Mouse (Mus musculus) thymus, adult 2 months (tissue): ENCODE measurements around the gene Cisd1.

ENCODE experiments used
- CTCF ChIP-seq: fragments of 200-500 bp; IDR thresholded peaks from 2 replicates; pipeline ENCODE4 v1.5.1; 2012; ENCODE audit warnings: mild to moderate bottlenecking, control low read depth, low read length, moderate library complexity, borderline replicate concordance; ENCODE audit not compliant: control insufficient read depth, poor library complexity, insufficient read depth; ENCODE audit errors: extremely low read depth
- POLR2A ChIP-seq: fragments of 200-500 bp; IDR thresholded peaks from 2 replicates; pipeline ENCODE4 v1.6.1; 2012; ENCODE audit warnings: mild to moderate bottlenecking, low read length, control low read depth, moderate library complexity; ENCODE audit not compliant: control insufficient read depth, poor library complexity, insufficient read depth; ENCODE audit errors: extremely low read depth

DNA sequence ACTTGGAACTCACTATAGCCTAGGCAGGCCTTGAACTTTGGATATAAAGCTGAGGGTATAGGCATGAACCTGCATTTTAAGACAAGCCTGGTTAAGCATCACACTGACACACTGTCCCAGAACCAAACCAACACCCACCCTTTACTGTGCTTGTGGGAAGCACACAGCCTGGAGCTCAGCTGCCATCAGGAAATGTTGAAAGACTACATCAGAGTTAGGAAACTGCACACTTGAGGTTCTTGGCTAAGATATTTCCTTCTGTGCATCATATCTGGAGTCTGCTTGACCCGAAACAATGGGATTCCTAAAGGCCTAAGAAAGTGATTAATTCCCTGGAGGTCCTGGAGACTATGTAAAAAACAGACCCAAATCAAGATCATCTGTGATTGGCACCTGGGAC lies 4.5 kb upstream of the Cisd1 start:
- TF ChIP-seq CTCF: no peak
- TF ChIP-seq POLR2A: no peak
